Mouse (Mus musculus): ENCODE measurements around the gene Asic2. TPM values are rescaled to one million over a fixed set of nuclear protein-coding genes. Genes with fewer than 3 reads are reported as not detected.

Asic2 gene
- polyA plus RNA-seq, 1 experiment from 2014 or later = 12.4 TPM

Other genes with a start within 250 kb of the Asic2 start
- 0.33 and 0.91 TPM in 2 replicates for gene 5530401A14Rik, start 107.8 kb downstream of the Asic2 start, polyA plus RNA-seq (2014; fragmentation: Nextera tagmentation; extraction: Ambion mirVana)
- 0.78 TPM in 1 of 2 replicates, not detected in the other for gene Ccl2, start 67.1 kb upstream of the Asic2 start, polyA plus RNA-seq (2014; fragmentation: Nextera tagmentation; extraction: Ambion mirVana)
- gene Gm17268, start 70.1 kb upstream of the Asic2 start, polyA plus RNA-seq (2014; fragmentation: Nextera tagmentation; extraction: Ambion mirVana) = not detected in 2 replicates
- 0.90 and 1.9 TPM in 2 replicates for gene Ccl7, start 77.3 kb upstream of the Asic2 start, polyA plus RNA-seq (2014; fragmentation: Nextera tagmentation; extraction: Ambion mirVana)
- gene Ccl11, start 89.4 kb upstream of the Asic2 start, polyA plus RNA-seq (2014; fragmentation: Nextera tagmentation; extraction: Ambion mirVana) = 0.19 TPM in 1 of 2 replicates, not detected in the other
- gene Ccl12, start 133.4 kb upstream of the Asic2 start, polyA plus RNA-seq (2014; fragmentation: Nextera tagmentation; extraction: Ambion mirVana) = 2.2 and 3.1 TPM in 2 replicates
- gene Ccl8, start 146.7 kb upstream of the Asic2 start, polyA plus RNA-seq (2014; fragmentation: Nextera tagmentation; extraction: Ambion mirVana) = not detected in 2 replicates